Mouse (Mus musculus) stomach, postnatal 0 days (tissue): Measurements from ENCODE around the gene B3galt1. TPM values are rescaled to one million over a fixed set of nuclear protein-coding genes. Genes with fewer than 3 reads are reported as not detected.

Source experiments
- ATAC-seq: fragments of 200-750 bp; cut with Nextera tagmentation; 2 replicates; pipeline ENCODE4 v1.8.0; 2017; ENCODE audit not compliant: low FRiP score, low TSS enrichment
- DNase-seq: peaks from one replicate; pipeline ENCODE4 v3.0.0-alpha.2; 2016; ENCODE audit warnings: low spot score
- H3K27ac ChIP-seq: fragments of 300-500 bp; sonication (generic); replicated peaks from 2 replicates; pipeline ENCODE4 v1.5.1; 2014; ENCODE audit warnings: mild to moderate bottlenecking, control low read depth
- H3K27me3 ChIP-seq: fragments of 300-500 bp; sonication (generic); 2 replicates; pipeline ENCODE4 v1.6.1; 2014; ENCODE audit warnings: low read length; ENCODE audit not compliant: control insufficient read depth, insufficient read depth
- H3K36me3 ChIP-seq: fragments of 300-500 bp; sonication (generic); 2 replicates; pipeline ENCODE4 v1.6.1; 2014; ENCODE audit warnings: low read length, mixed read lengths; ENCODE audit not compliant: control insufficient read depth, insufficient read depth
- H3K4me1 ChIP-seq: fragments of 300-500 bp; sonication (generic); replicated peaks from 2 replicates; pipeline ENCODE4 v1.6.1; 2014; ENCODE audit warnings: antibody characterized with exemption; ENCODE audit not compliant: control insufficient read depth, insufficient read depth
- H3K4me2 ChIP-seq: fragments of 300-500 bp; sonication (generic); replicated peaks from 2 replicates; pipeline ENCODE4 v1.6.1; 2014; ENCODE audit warnings: low read depth, mild to moderate bottlenecking, control low read depth, moderate library complexity
- H3K4me3 ChIP-seq: fragments of 300-500 bp; sonication (generic); 2 replicates; pipeline ENCODE4 v1.5.1; 2014; ENCODE audit warnings: low read depth, low read length, control low read depth
- H3K9ac ChIP-seq: fragments of 300-500 bp; sonication (generic); 2 replicates; pipeline ENCODE4 v1.6.1; 2014; ENCODE audit warnings: mild to moderate bottlenecking, low read length, control low read depth, mixed read lengths
- H3K9me3 ChIP-seq: fragments of 300-500 bp; sonication (generic); 2 replicates; pipeline ENCODE4 v1.6.1; 2016; ENCODE audit warnings: low read length; ENCODE audit not compliant: control insufficient read depth
- CTCF ChIP-seq: IDR thresholded peaks from 2 replicates; pipeline ENCODE4 v1.5.1; 2016; ENCODE audit warnings: antibody characterized with exemption, low read depth, mild to moderate bottlenecking, moderate library complexity
- EP300 ChIP-seq: optimal IDR thresholded peaks from 2 replicates; pipeline ENCODE3; 2016; ENCODE audit warnings: antibody characterized with exemption
- WGBS: fragments of 180-500 bp; shearing (Covaris S2); extraction: QIAGEN DNeasy Blood & Tissue Kit; methylation state at CpG from one replicate; pipeline ENCODE4 v1.1.7; 2014; 5-methylcytosine and 5-hydroxymethylcytosine counted together
- polyA plus RNA-seq: library from polyadenylated mRNA; unstranded; fragments of >200 nt; fragmentation: Nextera tagmentation; extraction: Ambion mirVana; gene quantifications from 2 replicates; pipeline ENCODE4 v1.2.1, GENCODE M21; 2015

Gene B3galt1
- polyA plus RNA-seq, 1 experiment from 2014 or later, result 2.1 TPM

GRCm38 (mm10) chr2:67544426-67544825, 21.2 kb upstream of the B3galt1 start:
- Histone ChIP-seq H3K9ac (no peak overlapping the region), H3K27ac (no peak overlapping the region), H3K9me3 (no peaks in the 10 kb centered on the region), H3K27me3 (no peaks in the 10 kb centered on the region), H3K4me1 (no peaks in the 10 kb centered on the region), H3K4me3 (no peak overlapping the region), H3K4me2 (no peak overlapping the region), H3K36me3 (no peaks in the 10 kb centered on the region)
- no peak for TF ChIP-seq CTCF
- TF ChIP-seq EP300, result no peak
- no peak for DNase-seq
- no peak for ATAC-seq
- WGBS, result 75% methylated on average over 8 of the region's 8 CpGs

GRCm38 (mm10) chr2:67564851-67565479, 706 bp upstream of the B3galt1 start:
- no peak for DNase-seq
- TF ChIP-seq EP300 (no peak), CTCF (peak; percentile 62)
- H3K4me3 ChIP-seq, result peak overlapping the region; percentile 61
- no peaks in the 10 kb centered on the region for H3K9me3 ChIP-seq
- 2% methylated on average over 23 of the region's 23 CpGs for WGBS
- H3K27ac ChIP-seq, result no peak overlapping the region
- ATAC-seq, result peak; percentile 55
- no peaks in the 10 kb centered on the region for H3K36me3 ChIP-seq
- no peaks in the 10 kb centered on the region; the same call in 1 of the 2 replicates for H3K4me1 ChIP-seq
- peak overlapping the region; percentile 57 for H3K9ac ChIP-seq
- peak overlapping the region; percentile 88 for H3K4me2 ChIP-seq
- H3K27me3 ChIP-seq, result no peaks in the 10 kb centered on the region

- WGBS, result 2% methylated on average over 12 of the region's 12 CpGs
- H3K4me1 ChIP-seq, result no peaks in the 10 kb centered on the region; the same call in 1 of the 2 replicates
- no peaks in the 10 kb centered on the region for H3K27me3 ChIP-seq
- TF ChIP-seq EP300 (no peak), CTCF (no peak)
- ATAC-seq (no peak), DNase-seq (no peak)
- H3K36me3 ChIP-seq, result no peaks in the 10 kb centered on the region
- no peaks in the 10 kb centered on the region for H3K9me3 ChIP-seq
- H3K9ac ChIP-seq, result peak overlapping the region; percentile 57; the same call in 1 of the 2 replicates
- H3K4me2 ChIP-seq, result peak overlapping the region; percentile 88
- H3K4me3 ChIP-seq, result peak overlapping the region; percentile 61
- H3K27ac ChIP-seq, result no peak overlapping the region
These were observed 895 bp downstream of the B3galt1 start for GRCm38 (mm10) chr2:67566566-67566965.

GRCm38 (mm10) chr2:67567141-67567680, 1.5 kb downstream of the B3galt1 start:
- H3K36me3 ChIP-seq, result no peaks in the 10 kb centered on the region
- 20% methylated on average over 8 of the region's 8 CpGs for WGBS
- no peak for DNase-seq
- no peak for ATAC-seq
- H3K4me3 ChIP-seq, result peak overlapping the region; percentile 61
- TF ChIP-seq EP300, result no peak
- no peak for TF ChIP-seq CTCF
- no peak overlapping the region for H3K27ac ChIP-seq
- H3K9ac ChIP-seq, result no peak overlapping the region
- peak overlapping the region; percentile 88 for H3K4me2 ChIP-seq
- H3K4me1 ChIP-seq, result no peaks in the 10 kb centered on the region; the same call in 1 of the 2 replicates
- no peaks in the 10 kb centered on the region for H3K9me3 ChIP-seq
- no peaks in the 10 kb centered on the region for H3K27me3 ChIP-seq

- no peaks in the 10 kb centered on the region for H3K27me3 ChIP-seq
- DNase-seq (no peak), ATAC-seq (no peak)
- 54% methylated on average over 2 of the region's 2 CpGs for WGBS
- H3K36me3 ChIP-seq, result no peaks in the 10 kb centered on the region
- TF ChIP-seq CTCF (no peak), EP300 (no peak)
- no peak overlapping the region for H3K4me3 ChIP-seq
- H3K4me1 ChIP-seq, result no peaks in the 10 kb centered on the region
- H3K9me3 ChIP-seq, result no peaks in the 10 kb centered on the region
- no peak overlapping the region for H3K27ac ChIP-seq
- H3K9ac ChIP-seq, result no peak overlapping the region
- no peak overlapping the region for H3K4me2 ChIP-seq
These were observed 11.0 kb downstream of the B3galt1 start for GRCm38 (mm10) chr2:67576634-67577033.

- ATAC-seq (no peak), DNase-seq (no peak)
- no peaks in the 10 kb centered on the region for H3K27me3 ChIP-seq
- H3K9me3 ChIP-seq, result no peaks in the 10 kb centered on the region
- H3K4me1 ChIP-seq, result no peaks in the 10 kb centered on the region
- WGBS, result 75% methylated on average over 2 of the region's 2 CpGs
- no peak overlapping the region for H3K4me3 ChIP-seq
- TF ChIP-seq CTCF (no peak), EP300 (no peak)
- H3K27ac ChIP-seq, result no peak overlapping the region
- H3K9ac ChIP-seq, result no peak overlapping the region
- no peaks in the 10 kb centered on the region for H3K36me3 ChIP-seq
- H3K4me2 ChIP-seq, result no peak overlapping the region
These were observed 17.4 kb downstream of the B3galt1 start for GRCm38 (mm10) chr2:67583091-67583490.
